Mouse (Mus musculus) megakaryocyte-erythroid progenitor cell, adult 5-6 weeks (primary cell): ENCODE measurements around the gene Ces1f. TPM values are rescaled to one million over a fixed set of nuclear protein-coding genes. Genes with fewer than 3 reads are reported as not detected.
"Not testable (repeated sequence)": the region's sequence is repeated elsewhere in the genome, so short reads cannot be mapped to it uniquely, and the experiment has no call there.

ENCODE experiments used
- ATAC-seq: replicated peaks from 2 replicates; pipeline ENCODE4 v1.8.0; 2016; ENCODE audit warnings: mild to moderate bottlenecking, inconsistent platforms; ENCODE audit not compliant: severe bottlenecking, poor library complexity, low FRiP score, low TSS enrichment
- total RNA-seq, 2 experiments: library from RNA; stranded (forward) in 1 of 2; stranded (reverse) in 1 of 2; fragments of 200-1000, 215-1000 nt in 1 of 2; fragments of >200 nt in 1 of 2; fragmentation: Nextera tagmentation in 1 of 2; gene quantifications; 2 replicates each; pipeline ENCODE4 v1.2.3; 2014 to 2017

Ces1f gene
- total RNA-seq (2014; fragmentation: Nextera tagmentation) = not detected in 2 replicates
- total RNA-seq (2017) = not detected in 2 replicates

GRCm38 (mm10) chr8:93279556-93279955 is at the start of gene Ces1f:
Gene Ces1f, minus strand, starts transcription at chr8:93279747.
- ATAC-seq = no peak

GRCm38 (mm10) chr8:93325123-93325522 is 45.6 kb upstream of the Ces1f start:
- ATAC-seq = no peak

GRCm38 (mm10) chr8:93317031-93317430 is 37.5 kb upstream of the Ces1f start:
- no peak for ATAC-seq

GRCm38 (mm10) chr8:93315557-93315956 is 36.0 kb upstream of the Ces1f start:
- ATAC-seq = no peak

- no peak for ATAC-seq
These were observed 4.3 kb upstream of the Ces1f start for GRCm38 (mm10) chr8:93283896-93284295.

GRCm38 (mm10) chr8:93282349-93282748 is 2.8 kb upstream of the Ces1f start:
- no peak for ATAC-seq

GRCm38 (mm10) chr8:93278176-93278805 is 1.3 kb downstream of the Ces1f start:
- no peak for ATAC-seq

GRCm38 (mm10) chr8:93274609-93275008 is 4.9 kb downstream of the Ces1f start:
- no peak for ATAC-seq

GRCm38 (mm10) chr8:93273321-93273720 is 6.2 kb downstream of the Ces1f start:
- ATAC-seq = no peak

- ATAC-seq = no peak
These were observed 6.9 kb downstream of the Ces1f start for GRCm38 (mm10) chr8:93272686-93273085.

GRCm38 (mm10) chr8:93261436-93261835 is 18.1 kb downstream of the Ces1f start:
- no peak for ATAC-seq

- no peak for ATAC-seq
These were observed 27.1 kb downstream of the Ces1f start for GRCm38 (mm10) chr8:93252400-93252925.

GRCm38 (mm10) chr8:93246057-93246456 is 33.5 kb downstream of the Ces1f start:
- no peak for ATAC-seq

- no peak for ATAC-seq
These were observed 39.7 kb downstream of the Ces1f start for GRCm38 (mm10) chr8:93239884-93240283.

GRCm38 (mm10) chr8:93235681-93236080 is 43.9 kb downstream of the Ces1f start:
- ATAC-seq = no peak

GRCm38 (mm10) chr8:93234706-93235105 is 44.8 kb downstream of the Ces1f start:
- ATAC-seq = no peak

- ATAC-seq = no peak
These were observed 45.5 kb downstream of the Ces1f start for GRCm38 (mm10) chr8:93234068-93234467.

GRCm38 (mm10) chr8:93229446-93229845 is 50.1 kb downstream of the Ces1f start, which contains the start of gene Ces1e:
Gene Ces1e, minus strand, starts transcription at chr8:93229619.
- no peak for ATAC-seq

GRCm38 (mm10) chr8:93228673-93229370 is 50.7 kb downstream of the Ces1f start:
- no peak for ATAC-seq

GRCm38 (mm10) chr8:93226471-93226870 is 53.1 kb downstream of the Ces1f start:
- ATAC-seq = not testable (repeated sequence)

- ATAC-seq = no peak
These were observed 57.7 kb downstream of the Ces1f start for GRCm38 (mm10) chr8:93221896-93222295.
